Mouse (Mus musculus): ENCODE measurements around the gene Fam168a. TPM values are rescaled to one million over a fixed set of nuclear protein-coding genes. Genes with fewer than 3 reads are reported as not detected.

The Fam168a gene
- polyA plus RNA-seq, 1 experiment from 2014 or later: 102 TPM

GRCm38 (mm10) chr7:100674941-100675340 is 31.5 kb upstream of the Fam168a start:
- H3K27ac ChIP-seq (ENCODE audit: low read depth, low read length): no peak overlapping the region
- no peaks in the 10 kb centered on the region for H3K4me1 ChIP-seq (ENCODE audit: control insufficient read depth, insufficient read depth, low read depth, low read length)
- no peak overlapping the region for H3K4me2 ChIP-seq (ENCODE audit: low read length)
- no peak overlapping the region for H3K4me3 ChIP-seq (ENCODE audit: low read length)
- WGBS: 94% methylated on average over 2 of the region's 2 CpGs
- H3K9ac ChIP-seq (ENCODE audit: low read depth, low read length): no peak overlapping the region
- H3K36me3 ChIP-seq (ENCODE audit: control insufficient read depth, insufficient read depth, low read length): no peaks in the 10 kb centered on the region
- no peaks in the 10 kb centered on the region for H3K9me3 ChIP-seq (ENCODE audit: control insufficient read depth, low read length)
- no peaks in the 10 kb centered on the region for H3K27me3 ChIP-seq (replicated peaks; ENCODE audit: control insufficient read depth, insufficient read depth, low read length)
- no peak for ATAC-seq

- ATAC-seq: no peak
- WGBS: 86% methylated on average over 5 of the region's 5 CpGs
- Histone ChIP-seq H3K27ac (ENCODE audit: low read depth, low read length) (no peak overlapping the region), H3K27me3 (replicated peaks; ENCODE audit: control insufficient read depth, insufficient read depth, low read length) (no peaks in the 10 kb centered on the region), H3K4me1 (ENCODE audit: control insufficient read depth, insufficient read depth, low read depth, low read length) (no peaks in the 10 kb centered on the region), H3K9me3 (ENCODE audit: control insufficient read depth, low read length) (no peaks in the 10 kb centered on the region), H3K36me3 (ENCODE audit: control insufficient read depth, insufficient read depth, low read length) (no peaks in the 10 kb centered on the region), H3K4me2 (ENCODE audit: low read length) (no peak overlapping the region), H3K9ac (ENCODE audit: low read depth, low read length) (no peak overlapping the region), H3K4me3 (ENCODE audit: low read length) (no peak overlapping the region)
Observed at GRCm38 (mm10) chr7:100678052-100678451, 28.4 kb upstream of the Fam168a start.

DNA sequence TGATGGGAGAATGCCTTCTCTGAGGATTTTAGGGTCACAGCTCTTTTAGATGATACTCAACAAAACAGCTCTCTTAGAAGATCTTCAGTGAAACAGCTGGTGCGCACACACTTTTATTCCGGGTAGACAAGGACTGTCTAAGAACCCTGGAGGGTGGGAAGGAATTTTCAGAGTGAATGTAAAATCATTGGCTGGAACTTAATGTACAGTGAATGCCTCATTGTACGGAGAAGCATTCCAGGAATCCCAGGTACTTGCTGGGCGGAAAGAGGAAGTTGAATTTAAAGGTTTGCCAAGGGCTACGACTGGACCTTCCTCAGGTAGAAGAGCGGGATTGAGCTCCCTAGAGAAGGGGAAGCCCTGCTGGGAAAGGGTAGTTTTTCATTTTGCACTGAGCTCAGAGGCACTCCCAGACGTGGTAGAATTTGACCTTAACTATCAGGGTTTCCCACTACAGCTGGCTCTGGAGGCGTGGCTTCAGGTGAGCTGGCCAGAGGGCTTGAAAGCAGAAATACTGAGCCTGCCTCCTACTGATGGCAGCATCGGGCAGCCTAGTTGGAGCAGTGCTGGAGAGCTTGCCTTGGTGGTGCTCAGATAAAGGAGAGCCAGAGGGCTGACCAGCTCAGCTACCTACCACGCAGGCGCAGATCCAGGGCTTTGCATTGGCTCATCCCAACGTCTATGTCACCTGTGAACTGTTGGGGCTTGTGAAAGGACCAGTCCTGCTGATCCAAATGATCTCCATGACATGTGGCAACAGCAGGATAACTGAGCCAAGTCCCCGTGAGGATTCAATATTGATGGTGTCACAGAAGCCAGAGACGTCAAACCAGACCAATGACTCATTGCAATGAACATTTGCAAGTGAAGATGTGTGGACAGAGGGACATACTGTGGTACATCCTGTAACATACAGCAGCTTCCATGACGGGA is 27.2 kb upstream of the Fam168a start:
- Histone ChIP-seq H3K27ac (ENCODE audit: low read depth, low read length) (no peak overlapping the region), H3K27me3 (replicated peaks; ENCODE audit: control insufficient read depth, insufficient read depth, low read length) (no peaks in the 10 kb centered on the region), H3K9me3 (ENCODE audit: control insufficient read depth, low read length) (no peaks in the 10 kb centered on the region), H3K4me2 (ENCODE audit: low read length) (no peak overlapping the region), H3K4me3 (ENCODE audit: low read length) (no peak overlapping the region), H3K9ac (ENCODE audit: low read depth, low read length) (no peak overlapping the region), H3K36me3 (ENCODE audit: control insufficient read depth, insufficient read depth, low read length) (no peaks in the 10 kb centered on the region), H3K4me1 (ENCODE audit: control insufficient read depth, insufficient read depth, low read depth, low read length) (no peaks in the 10 kb centered on the region)
- WGBS: 66% methylated on average over 15 of the region's 15 CpGs
- no peak for ATAC-seq

DNA sequence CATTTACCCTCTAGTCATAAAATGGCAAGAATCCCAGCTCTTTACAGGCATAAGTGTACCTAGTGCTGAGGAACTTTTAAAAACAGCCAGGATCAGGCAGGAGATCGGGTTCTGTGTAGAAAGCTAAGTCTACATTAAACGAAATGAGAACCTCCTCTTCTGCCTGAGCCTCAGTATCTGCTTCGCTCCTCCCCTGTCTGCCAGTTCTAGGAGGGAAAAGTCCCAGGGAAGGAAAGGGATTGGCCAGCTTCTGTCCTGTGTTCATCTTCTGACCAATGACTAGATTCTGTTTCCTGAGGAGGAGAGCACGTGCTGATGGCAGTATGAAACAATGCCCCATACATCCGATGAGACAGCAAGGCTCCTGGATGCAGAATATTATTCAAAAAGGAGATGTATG is 25.3 kb upstream of the Fam168a start:
- Histone ChIP-seq H3K9me3 (ENCODE audit: control insufficient read depth, low read length) (no peaks in the 10 kb centered on the region), H3K27me3 (replicated peaks; ENCODE audit: control insufficient read depth, insufficient read depth, low read length) (no peaks in the 10 kb centered on the region), H3K36me3 (ENCODE audit: control insufficient read depth, insufficient read depth, low read length) (no peaks in the 10 kb centered on the region), H3K4me3 (ENCODE audit: low read length) (no peak overlapping the region), H3K4me2 (ENCODE audit: low read length) (no peak overlapping the region), H3K9ac (ENCODE audit: low read depth, low read length) (no peak overlapping the region), H3K4me1 (ENCODE audit: control insufficient read depth, insufficient read depth, low read depth, low read length) (no peaks in the 10 kb centered on the region), H3K27ac (ENCODE audit: low read depth, low read length) (no peak overlapping the region)
- 52% methylated on average over 5 of the region's 5 CpGs for WGBS
- ATAC-seq: no peak

DNA sequence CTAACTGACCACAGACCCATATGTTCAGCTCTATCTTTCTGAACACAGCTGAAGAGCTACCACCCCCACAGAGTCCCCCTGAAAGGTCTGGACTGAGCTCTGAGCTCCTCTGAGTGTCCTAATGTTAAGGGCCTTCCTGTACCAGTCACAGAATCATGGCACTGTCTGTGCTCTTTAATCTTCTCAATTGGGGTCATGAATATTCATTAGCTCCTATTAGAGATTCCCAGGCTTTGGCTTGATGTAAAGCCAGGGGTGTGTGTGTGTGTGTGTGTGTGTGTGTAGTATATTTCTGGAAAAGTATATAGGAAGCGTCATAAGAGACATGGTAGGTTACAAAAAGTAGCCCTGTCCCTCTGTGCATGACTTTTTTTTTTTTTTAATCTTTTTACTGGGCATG is 23.2 kb upstream of the Fam168a start:
- 65% methylated on average over 1 of the region's 1 CpGs for WGBS
- Histone ChIP-seq H3K9ac (ENCODE audit: low read depth, low read length) (no peak overlapping the region), H3K27ac (ENCODE audit: low read depth, low read length) (no peak overlapping the region), H3K4me3 (ENCODE audit: low read length) (no peak overlapping the region), H3K27me3 (replicated peaks; ENCODE audit: control insufficient read depth, insufficient read depth, low read length) (no peaks in the 10 kb centered on the region), H3K4me2 (ENCODE audit: low read length) (no peak overlapping the region), H3K9me3 (ENCODE audit: control insufficient read depth, low read length) (no peaks in the 10 kb centered on the region), H3K36me3 (ENCODE audit: control insufficient read depth, insufficient read depth, low read length) (no peaks in the 10 kb centered on the region), H3K4me1 (ENCODE audit: control insufficient read depth, insufficient read depth, low read depth, low read length) (no peaks in the 10 kb centered on the region)
- ATAC-seq: peak; percentile 28; the same call in 1 of the 2 replicates

DNA sequence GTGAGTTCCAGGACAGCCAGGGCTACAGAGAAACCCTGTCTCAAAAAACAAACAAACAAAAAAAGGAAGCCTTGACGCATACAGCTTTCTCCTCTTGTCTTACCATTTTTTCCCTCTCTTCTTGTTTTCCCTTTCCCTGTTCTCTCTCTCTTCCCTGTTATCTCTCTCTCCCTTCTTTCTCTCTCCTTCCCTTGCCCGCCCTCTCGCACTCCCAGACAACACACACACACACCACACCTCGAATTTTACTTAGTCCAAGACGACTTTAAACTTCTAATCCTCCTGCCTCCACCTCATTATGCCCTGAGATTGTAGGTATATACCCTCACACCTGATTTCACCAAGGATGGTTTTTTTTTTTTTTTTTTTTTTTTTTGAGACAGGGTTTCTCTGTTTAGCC is 22.4 kb upstream of the Fam168a start:
- no peaks in the 10 kb centered on the region for H3K4me1 ChIP-seq (ENCODE audit: control insufficient read depth, insufficient read depth, low read depth, low read length)
- ATAC-seq: no peak
- H3K4me3 ChIP-seq (ENCODE audit: low read length): no peak overlapping the region
- H3K27ac ChIP-seq (ENCODE audit: low read depth, low read length): no peak overlapping the region
- no peaks in the 10 kb centered on the region for H3K36me3 ChIP-seq (ENCODE audit: control insufficient read depth, insufficient read depth, low read length)
- H3K27me3 ChIP-seq (replicated peaks; ENCODE audit: control insufficient read depth, insufficient read depth, low read length): no peaks in the 10 kb centered on the region
- H3K4me2 ChIP-seq (ENCODE audit: low read length): no peak overlapping the region
- H3K9ac ChIP-seq (ENCODE audit: low read depth, low read length): no peak overlapping the region
- WGBS: 77% methylated on average over 5 of the region's 5 CpGs
- no peaks in the 10 kb centered on the region for H3K9me3 ChIP-seq (ENCODE audit: control insufficient read depth, low read length)

GRCm38 (mm10) chr7:100684538-100684937 is 21.9 kb upstream of the Fam168a start:
- no peaks in the 10 kb centered on the region for H3K27me3 ChIP-seq (replicated peaks; ENCODE audit: control insufficient read depth, insufficient read depth, low read length)
- 56% methylated on average over 7 of the region's 7 CpGs for WGBS
- no peak for ATAC-seq
- H3K9ac ChIP-seq (ENCODE audit: low read depth, low read length): no peak overlapping the region
- H3K4me3 ChIP-seq (ENCODE audit: low read length): no peak overlapping the region
- no peaks in the 10 kb centered on the region for H3K36me3 ChIP-seq (ENCODE audit: control insufficient read depth, insufficient read depth, low read length)
- no peaks in the 10 kb centered on the region for H3K9me3 ChIP-seq (ENCODE audit: control insufficient read depth, low read length)
- no peak overlapping the region for H3K4me2 ChIP-seq (ENCODE audit: low read length)
- no peak overlapping the region for H3K27ac ChIP-seq (ENCODE audit: low read depth, low read length)
- no peaks in the 10 kb centered on the region for H3K4me1 ChIP-seq (ENCODE audit: control insufficient read depth, insufficient read depth, low read depth, low read length)

- no peak overlapping the region for H3K9ac ChIP-seq (ENCODE audit: low read depth, low read length)
- H3K4me1 ChIP-seq (ENCODE audit: control insufficient read depth, insufficient read depth, low read depth, low read length): no peaks in the 10 kb centered on the region
- WGBS: 34% methylated on average over 11 of the region's 13 CpGs
- H3K27ac ChIP-seq (ENCODE audit: low read depth, low read length): no peak overlapping the region
- no peak overlapping the region for H3K4me3 ChIP-seq (ENCODE audit: low read length)
- no peaks in the 10 kb centered on the region for H3K9me3 ChIP-seq (ENCODE audit: control insufficient read depth, low read length)
- no peaks in the 10 kb centered on the region for H3K27me3 ChIP-seq (replicated peaks; ENCODE audit: control insufficient read depth, insufficient read depth, low read length)
- no peak overlapping the region for H3K4me2 ChIP-seq (ENCODE audit: low read length)
- H3K36me3 ChIP-seq (ENCODE audit: control insufficient read depth, insufficient read depth, low read length): no peaks in the 10 kb centered on the region
- ATAC-seq: peak; percentile 85
Observed at GRCm38 (mm10) chr7:100685061-100686030, 21.1 kb upstream of the Fam168a start.

DNA sequence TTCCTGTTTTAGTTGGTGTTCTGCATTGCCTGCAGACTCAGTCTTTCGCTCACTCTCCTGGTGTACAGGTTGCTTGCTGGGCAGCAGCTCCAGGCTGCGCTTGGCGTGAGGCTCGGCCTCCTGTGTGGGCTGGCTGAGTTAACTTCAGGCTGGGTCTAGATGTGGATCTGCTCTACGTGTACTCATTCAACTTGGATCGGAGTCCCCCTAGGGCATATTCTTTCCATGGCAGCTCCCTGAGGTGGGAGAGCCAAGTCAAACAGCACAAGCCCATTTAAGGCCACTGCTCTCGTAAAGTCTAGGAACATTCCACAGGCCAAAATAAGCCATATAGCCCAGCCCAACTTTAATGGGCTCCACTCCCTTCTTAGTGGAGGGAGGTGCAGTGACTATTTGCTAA is 18.0 kb upstream of the Fam168a start:
- Histone ChIP-seq H3K9ac (ENCODE audit: low read depth, low read length) (no peak overlapping the region), H3K4me2 (ENCODE audit: low read length) (no peak overlapping the region), H3K36me3 (ENCODE audit: control insufficient read depth, insufficient read depth, low read length) (no peaks in the 10 kb centered on the region), H3K27ac (ENCODE audit: low read depth, low read length) (no peak overlapping the region), H3K4me1 (ENCODE audit: control insufficient read depth, insufficient read depth, low read depth, low read length) (no peaks in the 10 kb centered on the region), H3K4me3 (ENCODE audit: low read length) (no peak overlapping the region), H3K9me3 (ENCODE audit: control insufficient read depth, low read length) (no peaks in the 10 kb centered on the region), H3K27me3 (replicated peaks; ENCODE audit: control insufficient read depth, insufficient read depth, low read length) (no peaks in the 10 kb centered on the region)
- WGBS: 85% methylated on average over 7 of the region's 7 CpGs
- ATAC-seq: no peak

Data from hindbrain, embryonic 16.5 days (tissue).